Mouse (Mus musculus) intestine, postnatal 0 days (tissue): ENCODE measurements around the gene Cdkn2a. TPM values are rescaled to one million over a fixed set of nuclear protein-coding genes. Genes with fewer than 3 reads are reported as not detected.

Source experiments
- ATAC-seq: fragments of 200-750 bp; cut with Nextera tagmentation; 2 replicates; pipeline ENCODE4 v1.8.0; 2017; ENCODE audit warnings: mild to moderate bottlenecking, moderate TSS enrichment, moderate library complexity
- H3K27ac ChIP-seq: fragments of 300-500 bp; sonication (generic); 2 replicates; pipeline ENCODE4 v1.5.1; 2014; ENCODE audit warnings: mild to moderate bottlenecking, low read depth, low read length, moderate library complexity
- H3K27me3 ChIP-seq: fragments of 300-500 bp; sonication (generic); replicated peaks from 2 replicates; pipeline ENCODE4 v1.6.1; 2014; ENCODE audit warnings: low read length, mixed read lengths; ENCODE audit not compliant: control insufficient read depth, insufficient read depth
- H3K36me3 ChIP-seq: fragments of 300-500 bp; sonication (generic); 2 replicates; pipeline ENCODE4 v1.6.1; 2014; ENCODE audit warnings: mild to moderate bottlenecking, moderate library complexity; ENCODE audit not compliant: control insufficient read depth, insufficient read depth
- H3K4me1 ChIP-seq: fragments of 300-500 bp; sonication (generic); replicated peaks from 2 replicates; pipeline ENCODE4 v1.6.1; 2014; ENCODE audit warnings: antibody characterized with exemption, low read length, mixed read lengths; ENCODE audit not compliant: control insufficient read depth, insufficient read depth
- H3K4me2 ChIP-seq: fragments of 300-500 bp; sonication (generic); replicated peaks from 2 replicates; pipeline ENCODE4 v1.6.1; 2014; ENCODE audit warnings: low read depth, mild to moderate bottlenecking, moderate library complexity
- H3K4me3 ChIP-seq: fragments of 300-500 bp; sonication (generic); 2 replicates; pipeline ENCODE4 v1.5.1; 2014; ENCODE audit warnings: low read depth, low read length
- H3K9ac ChIP-seq: fragments of 300-500 bp; sonication (generic); 2 replicates; pipeline ENCODE4 v1.6.1; 2014; ENCODE audit warnings: mild to moderate bottlenecking, low read depth, low read length
- H3K9me3 ChIP-seq: fragments of 300-500 bp; sonication (generic); 2 replicates; pipeline ENCODE4 v1.6.1; 2016; ENCODE audit warnings: mixed run types; ENCODE audit not compliant: control insufficient read depth
- CTCF ChIP-seq: sonication (generic); IDR thresholded peaks from 2 replicates; pipeline ENCODE4 v1.5.1; 2016; ENCODE audit warnings: low read depth, mild to moderate bottlenecking, control low read depth, antibody characterized with exemption, moderate library complexity
- WGBS: fragments of 180-500 bp; shearing (Covaris S2); extraction: QIAGEN DNeasy Blood & Tissue Kit; methylation state at CpG from one replicate; pipeline ENCODE4 v1.1.7; 2014; 5-methylcytosine and 5-hydroxymethylcytosine counted together
- polyA plus RNA-seq: library from polyadenylated mRNA; unstranded; fragments of >200 nt; fragmentation: Nextera tagmentation; extraction: Ambion mirVana; gene quantifications from 2 replicates; pipeline ENCODE4 v1.2.1, GENCODE M21; 2015

The Cdkn2a gene
- polyA plus RNA-seq, 1 experiment from 2014 or later = not detected

DNA sequence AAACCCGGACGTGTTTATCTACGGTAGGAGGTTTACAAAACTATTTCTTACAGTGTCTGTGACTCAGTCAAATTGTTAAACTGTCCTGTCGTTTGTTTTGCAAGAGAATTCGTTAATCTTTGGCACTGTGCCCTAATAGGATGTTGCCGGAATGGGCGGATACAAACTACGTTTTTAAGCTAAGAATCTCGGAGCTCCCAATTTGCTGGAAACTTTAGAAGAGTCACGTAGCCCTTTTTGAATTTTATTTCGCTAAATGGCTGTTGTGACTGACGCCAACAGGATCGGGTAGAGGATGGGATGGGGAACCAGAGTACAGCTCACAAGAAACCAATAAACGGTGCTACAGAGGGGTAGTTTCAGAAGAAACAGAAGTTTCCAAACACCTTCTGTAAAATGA is 20.4 kb downstream of the Cdkn2a start:
- Histone ChIP-seq H3K27me3 (peaks cover 89% of the 10 kb centered on the region), H3K4me1 (no peaks in the 10 kb centered on the region), H3K4me3 (no peak overlapping the region; the same call in 1 of the 2 replicates), H3K4me2 (no peak overlapping the region), H3K9me3 (no peaks in the 10 kb centered on the region), H3K36me3 (no peaks in the 10 kb centered on the region), H3K27ac (no peak overlapping the region), H3K9ac (no peak overlapping the region)
- WGBS = 3% methylated on average over 14 of the region's 14 CpGs
- ATAC-seq = no peak
- TF ChIP-seq CTCF = no peak

DNA sequence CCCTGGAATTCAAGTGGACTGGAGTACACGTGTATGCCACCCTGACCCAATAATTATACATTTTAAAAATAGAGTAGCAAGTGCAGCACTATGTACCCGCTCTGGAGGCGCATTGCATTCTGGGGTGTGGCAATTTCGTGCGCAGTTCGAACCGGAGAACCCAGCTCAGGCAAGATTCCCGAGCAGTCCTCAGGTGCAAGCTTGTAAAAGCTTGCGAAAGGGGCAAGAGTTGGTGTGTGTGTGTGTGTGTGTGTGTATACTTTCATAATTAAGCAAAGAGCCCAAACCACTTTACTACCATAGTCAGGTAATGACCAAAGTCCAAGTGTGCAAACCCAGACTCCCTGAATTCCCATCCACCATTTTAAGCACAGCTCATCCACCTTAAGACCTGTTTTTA is 20.9 kb downstream of the Cdkn2a start:
- Histone ChIP-seq H3K36me3 (no peaks in the 10 kb centered on the region), H3K9ac (no peak overlapping the region), H3K4me2 (no peak overlapping the region), H3K4me3 (no peak overlapping the region; the same call in 1 of the 2 replicates), H3K4me1 (no peaks in the 10 kb centered on the region), H3K27me3 (peaks cover 85% of the 10 kb centered on the region), H3K9me3 (no peaks in the 10 kb centered on the region), H3K27ac (no peak overlapping the region)
- no peak for ATAC-seq
- TF ChIP-seq CTCF = no peak
- under 1% methylated on average over 9 of the region's 9 CpGs for WGBS

DNA sequence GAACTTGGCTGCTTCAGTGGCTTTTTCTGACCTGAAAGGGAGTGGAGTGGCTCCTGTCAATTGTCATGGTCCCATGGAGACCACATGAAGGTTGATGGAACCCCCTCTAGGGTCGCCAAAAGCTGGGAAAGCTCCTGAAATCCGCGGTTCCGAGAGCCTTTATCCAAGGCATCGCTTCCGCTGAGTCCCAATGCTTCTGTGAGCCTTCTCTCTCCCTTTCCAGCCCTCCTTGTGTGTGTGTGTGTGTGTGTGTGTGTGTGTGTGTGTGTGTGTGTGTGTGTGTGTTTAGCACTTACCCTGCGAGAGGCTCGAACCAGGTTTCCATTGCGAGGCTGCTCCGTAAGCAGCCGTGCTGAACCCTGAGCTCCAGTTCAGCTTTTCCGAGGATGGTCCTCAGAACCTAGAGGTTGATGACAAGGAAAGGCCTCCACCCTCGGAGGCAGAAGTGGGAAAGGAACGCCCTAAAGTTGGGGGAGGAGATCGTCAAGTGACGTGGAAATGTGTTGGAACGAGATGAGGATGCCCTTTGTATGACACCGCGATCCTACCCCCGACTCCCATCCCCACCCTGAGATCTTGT is 21.4 kb downstream of the Cdkn2a start:
- peaks cover 79% of the 10 kb centered on the region for H3K27me3 ChIP-seq
- under 1% methylated on average over 20 of the region's 20 CpGs for WGBS

DNA sequence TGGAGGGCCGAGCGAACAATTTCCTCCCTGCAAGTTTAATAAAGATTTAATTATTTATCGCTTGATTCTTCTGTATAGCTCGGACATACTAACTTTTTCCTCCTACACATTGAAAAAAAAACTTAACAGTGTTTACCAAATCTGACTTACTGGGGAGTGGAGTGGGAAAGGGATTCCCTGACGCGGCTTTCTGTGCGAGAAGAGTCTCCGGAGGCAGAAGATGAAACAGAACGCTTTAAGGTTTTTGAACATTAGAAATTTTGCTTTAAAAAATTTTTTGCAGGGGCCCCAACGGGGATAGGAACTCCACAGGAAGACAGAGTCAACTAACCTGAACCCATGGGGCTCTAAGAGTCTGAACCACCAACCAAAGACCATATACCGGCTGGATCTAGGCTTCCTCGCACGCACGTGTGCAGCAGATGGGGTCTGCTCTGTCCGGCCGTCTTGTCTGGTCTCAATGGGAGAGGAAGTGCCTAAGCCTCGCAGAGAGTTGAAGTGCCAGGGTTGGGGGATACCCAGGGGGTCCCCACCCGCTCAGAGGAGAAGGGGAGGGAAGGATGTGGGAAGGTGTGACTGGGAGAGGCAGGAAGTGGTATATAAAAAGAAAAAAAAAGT is 22.2 kb downstream of the Cdkn2a start:
- WGBS = 6% methylated on average over 18 of the region's 18 CpGs
- Histone ChIP-seq H3K4me3 (no peak overlapping the region), H3K9ac (no peak overlapping the region), H3K27ac (no peak overlapping the region), H3K36me3 (no peaks in the 10 kb centered on the region), H3K27me3 (peaks cover 72% of the 10 kb centered on the region), H3K4me1 (no peaks in the 10 kb centered on the region), H3K9me3 (no peaks in the 10 kb centered on the region), H3K4me2 (no peak overlapping the region)
- no peak for ATAC-seq
- no peak for TF ChIP-seq CTCF

More for the DNA sequence above, 21.4 kb downstream of the Cdkn2a start:
- Histone ChIP-seq H3K27ac (no peak overlapping the region), H3K4me1 (no peaks in the 10 kb centered on the region), H3K4me3 (no peak overlapping the region), H3K4me2 (no peak overlapping the region), H3K9ac (no peak overlapping the region), H3K36me3 (no peaks in the 10 kb centered on the region), H3K9me3 (no peaks in the 10 kb centered on the region)
- no peak for ATAC-seq
- TF ChIP-seq CTCF = no peak

DNA sequence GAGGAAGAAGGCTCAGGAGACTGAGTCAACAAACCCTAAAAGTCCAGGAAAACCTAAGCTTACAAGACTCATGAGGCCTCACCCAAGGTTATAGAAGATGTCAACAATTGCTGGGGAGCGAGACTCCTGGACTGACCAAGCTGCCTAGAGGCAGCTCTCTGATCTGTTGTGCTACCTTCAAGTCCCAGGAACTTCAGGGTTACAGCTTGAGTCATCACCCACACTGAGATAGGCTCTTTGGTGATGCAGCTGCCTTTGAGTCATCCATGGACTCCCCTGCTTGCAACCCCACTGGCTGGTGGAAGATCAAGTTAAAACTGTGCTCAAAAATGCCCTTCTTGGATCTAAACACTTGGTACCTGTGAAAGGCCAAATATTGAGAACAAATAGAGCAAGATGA is 36.7 kb downstream of the Cdkn2a start:
- Histone ChIP-seq H3K4me3 (no peak overlapping the region), H3K4me2 (no peak overlapping the region), H3K9ac (no peak overlapping the region), H3K27ac (no peak overlapping the region), H3K27me3 (no peaks in the 10 kb centered on the region), H3K4me1 (no peaks in the 10 kb centered on the region), H3K9me3 (no peaks in the 10 kb centered on the region), H3K36me3 (no peaks in the 10 kb centered on the region)
- no peak for TF ChIP-seq CTCF
- WGBS = 71% methylated on average over 1 of the region's 1 CpGs
- no peak for ATAC-seq

DNA sequence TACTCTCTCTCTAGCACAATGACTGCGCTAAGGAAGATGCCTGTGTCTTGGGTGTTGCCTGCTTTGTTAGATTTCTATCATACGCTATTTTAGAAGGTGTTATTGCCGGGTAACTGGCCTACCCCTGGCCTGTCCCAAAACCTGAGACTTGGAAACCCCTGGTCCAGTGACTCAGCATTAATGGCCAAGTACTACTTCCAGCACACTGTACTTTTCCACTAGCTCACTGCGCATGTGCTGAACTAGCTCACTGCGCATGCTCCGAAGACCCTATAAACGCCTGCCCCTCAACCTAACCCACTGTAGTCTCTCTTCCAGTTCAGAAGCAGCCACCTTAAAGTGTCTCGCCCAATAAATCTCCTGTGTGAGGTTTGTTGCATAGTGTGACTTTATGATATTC is 60.0 kb downstream of the Cdkn2a start:
- H3K27me3 ChIP-seq = no peaks in the 10 kb centered on the region
- ATAC-seq = no peak

More for the DNA sequence above, 60.0 kb downstream of the Cdkn2a start:
- 91% methylated on average over 8 of the region's 8 CpGs for WGBS
- Histone ChIP-seq H3K27ac (no peak overlapping the region), H3K4me2 (no peak overlapping the region), H3K9me3 (no peaks in the 10 kb centered on the region), H3K4me3 (no peak overlapping the region), H3K4me1 (no peaks in the 10 kb centered on the region), H3K36me3 (no peaks in the 10 kb centered on the region), H3K9ac (no peak overlapping the region)
- no peak for TF ChIP-seq CTCF

Other genes starting within 250 kb of the Cdkn2a start
- 12.5 and 13.2 TPM in 2 replicates for gene Mtap, start 157.5 kb downstream of the Cdkn2a start, polyA plus RNA-seq
- 65.6 and 67.2 TPM in 2 replicates for gene Cdkn2b, start 16.4 kb upstream of the Cdkn2a start, polyA plus RNA-seq